Mouse (Mus musculus) cortical plate, adult 2 months (tissue): ENCODE results near the gene Mcm10. TPM values are rescaled to one million over a fixed set of nuclear protein-coding genes. Genes with fewer than 3 reads are reported as not detected.

Source experiments
- H3K27ac ChIP-seq: fragments of 200-500 bp; 2 replicates; pipeline ENCODE4 v1.5.1; 2012; ENCODE audit warnings: low read length, control low read depth, inconsistent platforms; ENCODE audit not compliant: insufficient read depth
- H3K4me1 ChIP-seq: fragments of 200-500 bp; 2 replicates; pipeline ENCODE4 v1.6.1; 2011; ENCODE audit warnings: low read length; ENCODE audit not compliant: control insufficient read depth, insufficient read depth
- H3K4me3 ChIP-seq: fragments of 200-500 bp; 2 replicates; pipeline ENCODE4 v1.5.1; 2011; ENCODE audit warnings: mild to moderate bottlenecking, low read length, control low read depth; ENCODE audit not compliant: insufficient read depth
- CTCF ChIP-seq: fragments of 200-500 bp; IDR thresholded peaks from 2 replicates; pipeline ENCODE4 v1.5.1; 2011; ENCODE audit warnings: mild to moderate bottlenecking, control low read depth, low read length; ENCODE audit not compliant: insufficient read depth; ENCODE audit errors: extremely low read depth
- POLR2A ChIP-seq: fragments of 200-500 bp; IDR thresholded peaks from 2 replicates; pipeline ENCODE4 v1.6.1; 2011; ENCODE audit warnings: mild to moderate bottlenecking, low read length, control low read depth; ENCODE audit not compliant: insufficient read depth; ENCODE audit errors: extremely low read depth
- polyA plus RNA-seq: library from polyadenylated mRNA; depleted of rRNA; stranded (reverse); fragments of >200 nt; gene quantifications from 2 replicates; pipeline ENCODE4 v1.2.3, GENCODE M21; 2012; rRNA removed

The Mcm10 gene
- polyA plus RNA-seq: 1.7 and 2.3 TPM in 2 replicates

DNA sequence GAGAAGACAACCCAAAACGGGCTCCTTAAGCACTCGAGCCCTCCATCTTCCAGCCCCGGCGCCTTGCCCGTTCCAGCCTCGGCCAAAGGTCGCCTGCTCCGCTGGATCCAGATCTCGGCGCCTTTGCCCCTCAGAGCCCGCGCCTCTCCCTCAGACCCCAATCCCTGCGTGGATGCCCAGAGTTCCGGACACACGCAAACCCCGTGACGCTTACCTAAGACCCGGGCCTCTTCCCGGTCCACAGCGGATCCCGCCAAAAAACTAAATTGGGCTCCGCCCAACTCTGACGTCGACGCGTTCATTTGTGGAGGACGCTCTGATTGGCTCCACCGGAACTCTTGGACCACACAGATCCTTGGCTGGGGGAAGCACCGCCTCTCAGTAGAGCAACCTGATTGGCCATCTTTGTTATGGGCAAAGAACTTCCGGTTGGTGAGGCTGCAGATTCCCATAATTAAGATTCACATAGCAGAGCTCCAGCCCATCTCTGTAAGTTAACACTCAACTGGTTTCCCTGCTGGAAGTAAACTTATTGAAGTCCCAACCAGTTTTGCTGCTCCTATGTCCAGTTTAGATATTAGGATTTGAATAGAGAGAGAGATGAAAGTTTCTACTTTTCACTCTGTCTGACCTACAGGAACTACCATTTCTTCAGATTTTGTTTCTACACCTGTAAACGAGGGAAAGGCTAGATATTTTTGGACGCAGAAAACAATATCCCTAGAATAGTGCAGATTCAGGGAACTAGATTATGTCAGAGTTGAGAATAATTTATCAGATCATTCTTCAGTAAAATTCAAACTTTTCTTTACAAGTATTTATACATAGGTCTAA lies at the start of gene Mcm10:
TSS of gene Mcm10 (minus strand) at position 301 of the 834 bp plus-strand sequence.
- no peak within 1 kb of the TSS for H3K27ac ChIP-seq
- no peaks in the 10 kb centered on the region for H3K4me1 ChIP-seq

DNA sequence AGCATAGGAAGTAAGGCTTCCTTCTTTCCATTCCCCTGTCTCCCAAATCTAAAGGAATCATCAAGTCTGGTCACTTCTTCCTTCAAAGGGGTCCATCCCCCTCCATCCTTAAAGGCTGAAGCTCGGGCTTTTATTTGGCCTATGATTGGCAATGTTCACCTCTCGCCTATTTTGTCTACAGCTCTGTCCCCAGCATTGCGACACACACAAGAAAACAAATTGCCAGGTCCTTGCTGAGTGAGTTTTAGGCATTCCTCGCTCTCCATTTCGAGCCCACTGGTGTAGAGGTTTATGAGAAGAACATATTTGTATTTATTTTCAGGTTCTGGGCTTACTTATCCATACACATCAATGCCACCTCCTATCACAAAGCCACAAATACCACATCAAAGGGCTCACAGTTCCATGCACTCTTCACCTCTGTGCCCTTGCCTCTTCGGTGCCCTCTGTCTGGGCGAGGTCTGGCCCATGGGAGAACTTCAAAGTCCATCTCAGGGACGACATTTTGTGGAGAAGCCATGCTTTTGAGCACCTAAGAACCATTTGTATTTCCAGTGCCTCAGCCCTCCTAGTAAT lies 48.6 kb upstream of the Mcm10 start:
- no peak overlapping the region for H3K4me3 ChIP-seq
- no peak overlapping the region for H3K27ac ChIP-seq
- no peaks in the 10 kb centered on the region for H3K4me1 ChIP-seq
- TF ChIP-seq POLR2A (no peak), CTCF (no peak)

More for the DNA sequence above, at the start of gene Mcm10:
- TF ChIP-seq CTCF (no peak), POLR2A (no peak)
- peak within 1 kb of the TSS; percentile 7; the same call in 1 of the 2 replicates for H3K4me3 ChIP-seq

DNA sequence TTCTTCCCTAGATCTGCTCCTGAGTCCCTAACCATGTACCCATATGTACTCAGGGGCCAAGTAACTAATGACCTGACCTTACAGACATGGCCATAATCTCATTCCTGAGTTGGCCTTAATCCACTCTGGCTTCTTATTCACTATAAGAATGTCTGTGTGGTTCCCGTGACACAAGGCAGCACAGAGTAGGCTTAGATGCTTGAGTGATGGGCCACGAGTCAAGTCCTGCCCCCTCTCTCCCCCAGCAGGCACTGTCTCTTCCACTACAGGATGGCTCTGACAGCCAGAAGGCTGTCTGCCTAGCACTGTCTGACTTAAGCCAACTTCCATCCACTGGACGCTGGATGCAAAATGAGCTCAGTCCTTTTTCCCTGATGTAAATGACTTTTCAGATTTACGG lies 47.4 kb upstream of the Mcm10 start:
- Histone ChIP-seq H3K4me1 (no peaks in the 10 kb centered on the region), H3K4me3 (no peak overlapping the region), H3K27ac (no peak overlapping the region)
- TF ChIP-seq POLR2A (no peak), CTCF (no peak)

DNA sequence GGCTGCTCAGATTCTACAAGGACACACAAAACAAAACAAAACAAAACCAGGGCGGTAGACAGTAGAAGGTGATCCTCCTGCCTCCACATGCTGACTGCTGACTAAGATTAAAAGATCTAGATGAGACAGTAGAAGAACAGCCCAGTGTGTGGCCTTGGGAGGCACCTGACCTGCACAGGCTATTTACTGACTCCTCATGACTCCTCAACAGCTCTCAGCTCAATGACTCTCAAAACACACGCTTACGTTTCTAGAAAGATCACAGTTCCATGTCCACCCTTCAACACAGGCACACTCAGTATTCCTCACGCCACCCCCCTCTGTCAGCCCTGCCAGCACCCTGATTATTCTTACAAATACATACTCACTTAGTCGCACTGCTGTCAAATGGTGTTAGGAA lies 45.8 kb upstream of the Mcm10 start:
- no peaks in the 10 kb centered on the region for H3K4me1 ChIP-seq
- no peak overlapping the region for H3K4me3 ChIP-seq
- no peak overlapping the region for H3K27ac ChIP-seq
- no peak for TF ChIP-seq CTCF
- no peak for TF ChIP-seq POLR2A

DNA sequence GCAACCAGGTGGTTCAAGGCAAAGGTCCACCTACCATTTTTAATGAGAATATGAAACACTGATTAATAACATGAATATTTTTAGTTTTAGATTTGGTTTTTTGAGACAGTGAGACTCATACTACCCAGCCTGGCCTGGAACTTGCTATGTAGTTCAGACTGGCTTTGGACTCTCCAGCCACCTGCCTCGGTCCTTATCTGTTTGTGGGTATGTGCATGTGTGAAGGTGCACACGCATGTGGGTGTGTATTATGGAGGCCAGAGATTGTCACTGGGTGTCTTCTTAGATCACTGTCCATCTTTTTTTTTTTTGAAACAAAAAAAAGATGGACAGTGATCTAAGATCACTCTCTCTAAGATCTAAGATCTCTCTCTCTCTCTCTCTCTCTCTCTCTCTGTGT lies 38.0 kb upstream of the Mcm10 start:
- no peaks in the 10 kb centered on the region for H3K4me1 ChIP-seq
- TF ChIP-seq CTCF (no peak), POLR2A (no peak)
- H3K4me3 ChIP-seq: no peak overlapping the region
- no peak overlapping the region for H3K27ac ChIP-seq

DNA sequence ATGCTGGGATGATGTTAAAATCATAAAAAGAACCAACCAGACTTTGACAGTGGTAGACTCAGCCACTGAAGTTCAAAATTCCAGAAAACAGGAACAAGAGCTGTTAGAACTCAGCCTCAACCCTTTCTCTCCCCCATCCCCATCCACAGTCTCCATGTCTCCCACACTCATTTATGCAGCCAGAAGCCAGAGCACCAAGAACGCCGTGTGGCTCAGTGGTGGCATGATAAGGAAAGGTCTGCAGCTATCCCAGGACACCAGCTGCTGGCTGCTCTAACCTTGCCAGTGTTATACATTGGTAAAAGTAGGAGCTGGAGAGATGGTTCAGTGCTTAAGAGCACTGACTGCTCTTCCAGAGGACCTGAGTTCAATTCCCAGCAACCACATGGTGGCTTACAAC lies 34.4 kb upstream of the Mcm10 start:
- no peak overlapping the region for H3K4me3 ChIP-seq
- H3K27ac ChIP-seq: no peak overlapping the region
- H3K4me1 ChIP-seq: no peaks in the 10 kb centered on the region
- no peak for TF ChIP-seq CTCF
- TF ChIP-seq POLR2A: no peak

DNA sequence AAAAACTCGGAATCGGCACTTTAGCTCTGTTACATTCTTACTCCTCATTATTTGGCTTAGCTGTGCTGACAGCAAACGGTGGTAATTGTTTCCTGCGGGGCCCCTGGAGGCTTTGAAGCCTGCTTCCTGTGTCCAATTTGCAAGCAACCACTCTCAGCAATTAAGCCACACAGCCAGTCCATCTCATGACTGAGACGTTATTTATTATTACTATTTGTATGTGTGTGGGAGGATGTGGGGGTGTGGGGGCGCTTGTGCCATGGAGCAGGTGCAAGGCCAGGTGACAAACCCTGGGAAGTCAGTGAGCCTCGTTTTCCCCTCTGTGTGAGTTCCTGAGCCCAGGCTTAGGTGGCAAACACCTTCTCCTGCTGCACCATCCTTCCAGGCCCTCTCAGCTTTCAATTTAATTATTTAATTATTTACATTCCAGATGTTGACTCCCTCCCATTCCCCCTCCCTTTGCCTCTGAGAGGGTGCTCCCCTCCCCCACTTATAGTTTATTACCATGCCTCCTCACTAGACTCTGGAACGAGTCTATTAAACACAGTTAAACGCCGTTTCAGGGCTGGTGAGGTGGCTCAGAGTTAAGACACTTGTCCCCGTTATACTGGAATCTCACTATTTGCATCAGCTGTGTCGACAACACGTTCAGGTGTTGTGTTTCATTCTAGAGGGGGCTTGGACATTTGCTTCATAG lies 32.8 kb upstream of the Mcm10 start:
- H3K4me3 ChIP-seq: no peak overlapping the region
- H3K27ac ChIP-seq: no peak overlapping the region
- TF ChIP-seq CTCF (no peak), POLR2A (no peak)
- H3K4me1 ChIP-seq: no peaks in the 10 kb centered on the region

DNA sequence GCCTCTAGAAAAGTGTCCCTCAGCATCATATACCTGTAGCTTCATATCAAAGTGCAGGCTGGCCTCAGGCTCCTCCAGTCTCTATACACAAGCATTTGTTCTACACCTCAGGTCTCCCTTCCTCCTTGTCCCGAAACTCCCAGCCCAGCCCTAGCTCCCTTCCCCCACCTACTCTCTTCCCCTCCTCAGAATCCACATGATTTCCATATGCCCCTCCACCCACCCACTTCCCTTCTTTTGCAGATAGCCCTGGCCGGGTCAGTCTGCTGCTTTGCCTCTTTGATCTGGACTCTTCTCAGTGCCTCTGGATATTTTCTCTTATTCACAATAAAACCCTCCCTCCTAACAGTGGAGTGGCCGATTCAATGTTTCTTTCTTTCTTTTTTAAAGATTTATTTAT lies 31.7 kb upstream of the Mcm10 start:
- Histone ChIP-seq H3K4me1 (no peaks in the 10 kb centered on the region), H3K27ac (no peak overlapping the region), H3K4me3 (no peak overlapping the region)
- TF ChIP-seq POLR2A: no peak
- TF ChIP-seq CTCF: no peak

DNA sequence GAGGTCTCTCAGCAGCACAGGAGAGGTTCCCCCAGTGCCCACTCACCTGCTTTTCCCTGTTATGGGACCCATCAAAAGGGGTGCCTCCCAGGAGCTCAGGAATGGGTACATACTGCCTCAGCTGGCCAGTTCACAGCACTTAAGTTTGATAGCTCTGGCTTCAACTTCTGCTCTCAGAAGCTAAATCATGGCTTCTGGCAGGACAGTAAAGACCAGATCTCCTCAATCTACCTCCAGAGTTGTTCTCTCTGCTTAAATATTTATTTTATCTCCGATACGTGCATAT lies 30.8 kb upstream of the Mcm10 start:
- no peak overlapping the region for H3K4me3 ChIP-seq
- H3K4me1 ChIP-seq: no peaks in the 10 kb centered on the region
- H3K27ac ChIP-seq: no peak overlapping the region
- TF ChIP-seq POLR2A (no peak), CTCF (no peak)
